Mouse (Mus musculus) layer of hippocampus, postnatal 25 days (tissue): ENCODE measurements around the gene Mrpl37. TPM values are rescaled to one million over a fixed set of nuclear protein-coding genes. Genes with fewer than 3 reads are reported as not detected.

Source experiments
- DNase-seq, 2 experiments: peaks; one replicate each; pipeline ENCODE4 v3.0.0; 2022; ENCODE audit warnings: mixed read lengths in 2 of 2, low spot score in 1 of 2; ENCODE audit errors: extremely low spot score in 1 of 2
- total RNA-seq, 2 experiments: library from RNA; stranded (reverse); gene quantifications; 2 replicates each; pipeline ENCODE4 v1.2.3; 2021

Gene Mrpl37
- total RNA-seq, 2 experiments from 2014 or later: 58.7 to 60.6 TPM

GRCm38 (mm10) chr4:107020287-107021000 is 46.2 kb downstream of the Mrpl37 start:
- no peak for DNase-seq

GRCm38 (mm10) chr4:107019027-107019426 is 47.6 kb downstream of the Mrpl37 start:
- DNase-seq: peak in 1 of 2 experiments; percentile 45

DNA sequence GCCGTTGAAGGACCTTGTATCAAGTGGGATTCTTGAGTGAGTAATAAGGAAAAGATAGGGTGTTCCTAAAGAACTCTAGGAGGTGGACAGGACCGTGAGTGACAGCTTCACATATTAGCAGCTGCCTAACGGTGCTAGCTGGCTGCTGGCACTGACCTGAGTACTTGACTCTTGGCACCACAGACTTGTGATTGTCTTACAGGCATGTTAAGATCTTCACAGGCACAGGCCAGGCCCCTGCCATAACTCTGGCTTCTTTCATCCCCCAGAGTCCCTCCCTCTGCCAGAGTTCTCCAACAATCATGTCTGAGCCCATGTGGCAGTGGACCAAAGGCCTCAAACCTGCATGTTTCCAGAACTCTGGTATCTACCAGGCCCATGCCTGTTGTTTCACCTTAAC is 48.1 kb downstream of the Mrpl37 start:
- DNase-seq: no peak

- no peak for DNase-seq
Observed at GRCm38 (mm10) chr4:107017257-107017656, 49.4 kb downstream of the Mrpl37 start.

DNA sequence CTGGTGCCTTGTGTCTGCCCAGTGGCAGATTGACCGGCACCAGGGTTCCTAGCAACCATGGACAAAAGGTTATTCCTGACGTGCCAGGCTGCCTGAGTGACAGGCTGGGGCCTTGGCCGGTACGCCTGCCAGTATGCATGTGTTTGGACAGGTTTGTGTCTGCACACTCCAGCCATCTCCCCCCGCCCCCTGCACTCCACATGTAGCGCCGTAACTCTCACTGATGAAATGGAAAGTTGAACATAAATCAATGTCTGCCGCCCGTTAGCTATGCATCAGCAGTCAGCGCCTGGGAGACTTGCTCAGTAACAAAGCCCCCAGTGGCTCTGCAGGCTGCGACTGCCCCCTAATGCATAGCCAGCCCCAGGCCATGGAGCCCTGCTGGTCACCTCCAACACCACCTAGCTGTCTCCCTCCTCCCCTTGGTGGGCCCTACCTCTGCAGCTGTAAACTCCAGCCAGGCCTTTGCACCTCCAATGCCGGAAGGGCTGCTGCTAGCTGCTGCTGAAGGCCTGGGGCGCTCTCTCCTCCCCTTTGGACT is 50.6 kb downstream of the Mrpl37 start:
- no peak for DNase-seq

GRCm38 (mm10) chr4:107013817-107014260 is 52.8 kb downstream of the Mrpl37 start:
- DNase-seq: no peak

- no peak for DNase-seq
Observed at GRCm38 (mm10) chr4:107013119-107013816, 53.4 kb downstream of the Mrpl37 start.

DNA sequence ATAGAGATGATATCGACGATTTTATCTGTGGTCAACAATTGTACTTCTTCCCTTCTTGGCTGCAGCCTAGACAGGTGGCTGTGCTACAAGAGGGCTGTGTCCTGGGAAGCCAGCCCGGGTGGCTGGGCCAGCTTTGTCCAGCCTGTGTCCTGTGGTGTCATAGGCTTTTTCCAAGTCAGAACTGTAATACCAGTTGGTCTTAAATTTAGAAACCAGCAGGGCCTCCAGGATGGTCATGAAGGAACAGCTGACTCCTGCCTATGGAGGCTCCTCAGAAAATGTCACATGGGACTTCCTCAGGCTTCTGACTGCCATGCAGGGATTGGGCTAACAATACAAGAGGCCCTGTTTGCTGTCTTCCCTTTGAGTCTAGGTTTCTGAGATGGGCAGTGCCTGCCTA is 54.1 kb downstream of the Mrpl37 start:
- no peak for DNase-seq

- DNase-seq: no peak
Observed at GRCm38 (mm10) chr4:107012005-107012478, 54.6 kb downstream of the Mrpl37 start.

- no peak for DNase-seq
Observed at GRCm38 (mm10) chr4:107011325-107012004, 55.2 kb downstream of the Mrpl37 start.

DNA sequence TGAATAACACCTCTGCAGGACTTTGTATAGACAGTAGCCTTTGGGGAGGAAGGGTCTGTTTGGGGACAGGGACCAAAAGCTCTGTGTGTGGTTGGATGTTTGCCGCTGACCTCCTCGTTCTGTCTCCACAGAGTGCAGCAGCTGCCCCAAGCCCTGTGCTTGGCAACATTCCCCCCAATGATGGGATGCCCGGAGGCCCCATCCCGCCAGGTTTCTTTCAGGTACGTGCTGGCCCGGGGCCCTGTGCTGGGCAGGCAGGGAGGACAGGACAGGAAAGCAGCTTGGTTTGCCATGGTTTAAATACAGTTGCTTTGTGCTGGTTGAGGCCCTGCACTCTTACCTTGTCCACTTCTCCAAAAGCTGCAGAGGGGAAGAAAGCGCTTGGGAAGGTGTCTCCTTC is 57.1 kb downstream of the Mrpl37 start:
- DNase-seq: no peak

- no peak for DNase-seq
Observed at GRCm38 (mm10) chr4:107008161-107008560, 58.5 kb downstream of the Mrpl37 start.

DNA sequence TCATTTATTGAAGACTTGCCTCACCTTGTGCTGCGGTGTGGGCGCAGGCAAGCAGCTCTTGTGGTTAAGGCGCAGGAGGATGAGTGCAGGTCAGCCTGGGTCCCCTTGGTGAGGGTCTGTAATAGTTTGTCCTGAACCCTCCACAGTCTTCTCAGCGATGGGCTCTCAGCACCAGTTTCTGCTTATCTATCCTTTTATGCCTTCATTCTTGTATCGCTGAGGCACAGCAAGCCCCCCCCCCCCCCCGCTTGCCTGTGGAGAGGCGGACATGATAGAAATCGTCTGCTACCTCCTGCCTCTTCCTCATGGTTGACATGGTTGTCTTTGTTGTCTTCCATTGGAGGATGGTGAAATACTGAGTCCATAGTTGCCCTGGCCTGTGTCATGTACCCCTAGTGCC is 59.3 kb downstream of the Mrpl37 start:
- DNase-seq: no peak

DNA sequence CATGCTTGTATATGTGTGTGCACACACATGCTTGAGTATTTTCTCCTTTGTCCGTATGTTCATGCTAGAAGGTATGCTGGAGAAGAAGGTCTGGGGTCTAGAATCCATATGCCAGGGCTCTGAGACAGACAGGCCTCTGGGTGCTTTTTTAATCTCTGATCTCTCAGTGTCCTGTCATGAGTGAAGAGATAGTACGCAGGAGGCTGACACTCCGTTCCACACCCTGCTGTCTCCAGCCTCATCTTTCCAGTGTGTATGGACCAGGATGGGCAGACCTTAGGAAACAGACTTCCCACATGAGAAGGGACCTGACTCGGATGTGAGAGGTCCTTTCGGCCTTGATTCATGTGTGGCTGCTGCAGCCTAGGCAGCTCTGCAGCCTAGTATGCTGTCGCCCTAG is 59.9 kb downstream of the Mrpl37 start:
- DNase-seq: no peak

- no peak for DNase-seq
Observed at GRCm38 (mm10) chr4:107006229-107006628, 60.4 kb downstream of the Mrpl37 start.

Other genes starting within 250 kb of the Mrpl37 start
- 100 to 1,000 TPM; 147 to 150 TPM for gene Ssbp3, start 156.2 kb downstream of the Mrpl37 start, total RNA-seq
- gene Cyb5rl, start 120 bp upstream of the Mrpl37 start, total RNA-seq: 1 to 10 TPM; 5.8 to 6.6 TPM
- gene Cdcp2, start 30.0 kb upstream of the Mrpl37 start, total RNA-seq: not detected
- gene Tmem59, start 111.5 kb upstream of the Mrpl37 start, total RNA-seq: 100 to 1,000 TPM; 200 to 222 TPM
- 10 to 100 TPM; 18.6 to 20.1 TPM for gene Tceanc2, start 112.2 kb upstream of the Mrpl37 start, total RNA-seq
- gene Ldlrad1, start 142.3 kb upstream of the Mrpl37 start, total RNA-seq: not detected
- gene Lrrc42, start 186.7 kb upstream of the Mrpl37 start, total RNA-seq: 10 to 100 TPM; 33.2 to 40.4 TPM
- gene Hspb11, start 186.7 kb upstream of the Mrpl37 start, total RNA-seq: 10 to 100 TPM; 24.0 to 25.9 TPM
- not detected for gene Dio1, start 240.3 kb upstream of the Mrpl37 start, total RNA-seq
- gene Yipf1, start 247.5 kb upstream of the Mrpl37 start, total RNA-seq: 10 to 100 TPM; 52.4 to 55.0 TPM